Mouse (Mus musculus) small intestine, adult 2 months (tissue): ENCODE measurements around the gene Tomm40.

Experiments
- CTCF ChIP-seq: fragments of 200-500 bp; IDR thresholded peaks from 2 replicates; pipeline ENCODE4 v1.5.1; 2012; ENCODE audit warnings: low read depth, mild to moderate bottlenecking, control low read depth, inconsistent platforms, low read length, moderate library complexity, mixed read lengths; ENCODE audit not compliant: insufficient replicate concordance, insufficient read length; ENCODE audit errors: extremely low read depth
- POLR2A ChIP-seq: fragments of 200-500 bp; IDR thresholded peaks from 2 replicates; pipeline ENCODE4 v1.6.1; 2012; ENCODE audit warnings: low read depth, mild to moderate bottlenecking, control low read depth, inconsistent platforms, low read length, moderate library complexity

- TF ChIP-seq CTCF: no peak
- no peak for TF ChIP-seq POLR2A
These were observed 29.6 kb upstream of the Tomm40 start for GRCm38 (mm10) chr7:19744590-19745385.
